Mouse (Mus musculus): ENCODE measurements around the gene Syne4. TPM values are rescaled to one million over a fixed set of nuclear protein-coding genes. Genes with fewer than 3 reads are reported as not detected.
A peak's percentile ranks its signal among the peaks of the same experiment; 100 is the strongest.

Syne4 gene
- total RNA-seq, 2 experiments from 2014 or later, result 1.8 to 2.1 TPM

- Histone ChIP-seq H3K4me3 (no peak overlapping the region), H3K27ac (no peak overlapping the region)
- intact Hi-C loops (cut with DNase I), result no loop called here
- no peak for TF ChIP-seq CTCF (IDR thresholded peaks at IDR 0.05)
- peak; percentile 72 for DNase-seq
Measured at GRCm38 (mm10) chr7:30346635-30347379, 32.2 kb downstream of the Syne4 start.

GRCm38 (mm10) chr7:30347828-30348227, 33.2 kb downstream of the Syne4 start:
- peak; percentile 67 for DNase-seq
- peak; percentile 85 for TF ChIP-seq CTCF (IDR thresholded peaks at IDR 0.05)
- Histone ChIP-seq H3K27ac (no peak overlapping the region), H3K4me3 (no peak overlapping the region)
- intact Hi-C loops (cut with DNase I), result no loop called here

- Histone ChIP-seq H3K27ac (no peak overlapping the region), H3K4me3 (no peak overlapping the region)
- peak; percentile 83 for TF ChIP-seq CTCF (IDR thresholded peaks at IDR 0.05)
- peak; percentile 57 for DNase-seq
- intact Hi-C loops (cut with DNase I), result no loop called here
Measured at GRCm38 (mm10) chr7:30353279-30353822, 38.7 kb downstream of the Syne4 start.

- intact Hi-C loops (cut with DNase I), result no loop called here
- no peak overlapping the region for H3K4me3 ChIP-seq
- TF ChIP-seq CTCF (IDR thresholded peaks at IDR 0.05), result no peak
- no peak overlapping the region for H3K27ac ChIP-seq
- no peak for DNase-seq
Measured at GRCm38 (mm10) chr7:30354059-30354458, 39.5 kb downstream of the Syne4 start.

GRCm38 (mm10) chr7:30358378-30359186, 44.0 kb downstream of the Syne4 start:
- TF ChIP-seq CTCF (IDR thresholded peaks at IDR 0.05), result no peak
- no peak overlapping the region for H3K27ac ChIP-seq
- intact Hi-C loops (cut with DNase I), result no loop called here
- no peak overlapping the region for H3K4me3 ChIP-seq
- DNase-seq, result no peak

- intact Hi-C loops (cut with DNase I), result no loop called here
- TF ChIP-seq CTCF (IDR thresholded peaks at IDR 0.05), result no peak
- Histone ChIP-seq H3K4me3 (no peak overlapping the region), H3K27ac (no peak overlapping the region)
- no peak for DNase-seq
Measured at GRCm38 (mm10) chr7:30359276-30359865, 44.8 kb downstream of the Syne4 start.

- no peak for TF ChIP-seq CTCF (IDR thresholded peaks at IDR 0.05)
- intact Hi-C loops (cut with DNase I), result no loop called here
Measured at GRCm38 (mm10) chr7:30360028-30360427, 45.4 kb downstream of the Syne4 start.

GRCm38 (mm10) chr7:30362652-30363343, 48.2 kb downstream of the Syne4 start, which contains the start of gene Lrfn3:
Gene Lrfn3, minus strand, starts transcription at chr7:30362772.
- intact Hi-C loops (cut with DNase I), result no loop called here
- DNase-seq, result peak; percentile 69

More at GRCm38 (mm10) chr7:30360028-30360427, 45.4 kb downstream of the Syne4 start:
- no peak for DNase-seq
- Histone ChIP-seq H3K27ac (no peak overlapping the region), H3K4me3 (no peak overlapping the region)

GRCm38 (mm10) chr7:30363344-30363738, 48.7 kb downstream of the Syne4 start:
- intact Hi-C loops (cut with DNase I), result no loop called here
- no peak for TF ChIP-seq CTCF (IDR thresholded peaks at IDR 0.05)
- peak overlapping the region; percentile 77 for H3K4me3 ChIP-seq

More at GRCm38 (mm10) chr7:30362652-30363343, 48.2 kb downstream of the Syne4 start, which contains the start of gene Lrfn3:
- TF ChIP-seq CTCF (IDR thresholded peaks at IDR 0.05), result no peak
- peak within 1 kb of the TSS; percentile 72 for H3K27ac ChIP-seq
- H3K4me3 ChIP-seq, result peak within 1 kb of the TSS; percentile 77

GRCm38 (mm10) chr7:30367466-30367865, 52.9 kb downstream of the Syne4 start:
- intact Hi-C loops (cut with DNase I), result no loop called here
- TF ChIP-seq CTCF (IDR thresholded peaks at IDR 0.05), result no peak
- no peak overlapping the region for H3K4me3 ChIP-seq
- no peak overlapping the region for H3K27ac ChIP-seq
- no peak for DNase-seq

More at GRCm38 (mm10) chr7:30363344-30363738, 48.7 kb downstream of the Syne4 start:
- DNase-seq, result no peak
- peak overlapping the region; percentile 72; the same call in 1 of the 2 replicates for H3K27ac ChIP-seq

Other genes starting within 250 kb of the Syne4 start
- 1 to 10 TPM; 1.3 to 2.3 TPM for gene Zfp82, start 241.9 kb upstream of the Syne4 start, total RNA-seq (2021)
- gene Gm26920, start 224.4 kb upstream of the Syne4 start, total RNA-seq (2021), result under 1 TPM in 1 of 2 experiments, not detected in 1; 0.59 TPM
- 1 to 10 TPM; 1.2 to 3.4 TPM for gene Zfp566, start 224.3 kb upstream of the Syne4 start, total RNA-seq (2021)
- gene Zfp260, start 220.0 kb upstream of the Syne4 start, total RNA-seq (2021), result 10 to 100 TPM; 33.5 to 39.2 TPM
- 1 to 10 TPM; 1.1 to 1.3 TPM for gene Zfp382, start 192.9 kb upstream of the Syne4 start, total RNA-seq (2021)
- 10 to 100 TPM; 28.5 to 32.5 TPM for gene Zfp146, start 145.1 kb upstream of the Syne4 start, total RNA-seq (2021)
- gene Cox7a1, start 130.7 kb upstream of the Syne4 start, total RNA-seq (2021), result 1,000 to 10,000 TPM in 1 of 2 experiments, 100 to 1,000 TPM in 1; 850 to 1,151 TPM
- 100 to 1,000 TPM; 178 to 186 TPM for gene Capns1, start 116.0 kb upstream of the Syne4 start, total RNA-seq (2021)
- 10 to 100 TPM; 62.1 to 68.0 TPM for gene Polr2i, start 82.9 kb upstream of the Syne4 start, total RNA-seq (2021)
- 10 to 100 TPM; 29.8 to 31.5 TPM for gene Tbcb, start 82.5 kb upstream of the Syne4 start, total RNA-seq (2021)
- not detected for gene Ovol3, start 79.1 kb upstream of the Syne4 start, total RNA-seq (2021)
- under 1 TPM in 1 of 2 experiments, not detected in 1; 0.26 TPM for gene Thap8, start 34.7 kb upstream of the Syne4 start, total RNA-seq (2021)
- 1 to 10 TPM; 1.7 to 3.0 TPM for gene Wdr62, start 34.4 kb upstream of the Syne4 start, total RNA-seq (2021)
- 1 to 10 TPM; 5.5 to 5.8 TPM for gene Clip3, start 23.1 kb upstream of the Syne4 start, total RNA-seq (2021)
- 10 to 100 TPM; 21.0 to 22.9 TPM for gene Alkbh6, start 6.1 kb upstream of the Syne4 start, total RNA-seq (2021)
- gene E130208F15Rik, start 6.9 kb downstream of the Syne4 start, total RNA-seq (2021), result under 1 TPM; 0.36 to 0.42 TPM
- 1 to 10 TPM; 5.9 to 6.9 TPM for gene Sdhaf1, start 9.1 kb downstream of the Syne4 start, total RNA-seq (2021)
- gene Lrfn3, start 48.0 kb downstream of the Syne4 start, total RNA-seq (2021), result 1 to 10 TPM; 3.8 to 4.3 TPM
- 1 to 10 TPM; 2.6 to 5.7 TPM for gene Tyrobp, start 99.0 kb downstream of the Syne4 start, total RNA-seq (2021)
- gene Hcst, start 105.0 kb downstream of the Syne4 start, total RNA-seq (2021), result not detected
- under 1 TPM; 0.11 to 0.13 TPM for gene Nfkbid, start 106.9 kb downstream of the Syne4 start, total RNA-seq (2021)
- 1 to 10 TPM in 1 of 2 experiments, under 1 TPM in 1; 0.94 to 1.2 TPM for gene Aplp1, start 130.7 kb downstream of the Syne4 start, total RNA-seq (2021)
- not detected for gene Kirrel2, start 142.9 kb downstream of the Syne4 start, total RNA-seq (2021)
- gene Nphs1, start 143.5 kb downstream of the Syne4 start, total RNA-seq (2021), result not detected
- gene Prodh2, start 178.8 kb downstream of the Syne4 start, total RNA-seq (2021), result not detected
- gene Arhgap33, start 220.3 kb downstream of the Syne4 start, total RNA-seq (2021), result under 1 TPM; 0.31 to 0.47 TPM
- gene Hspb6, start 237.4 kb downstream of the Syne4 start, total RNA-seq (2021), result 1,000 to 10,000 TPM in 1 of 2 experiments, 100 to 1,000 TPM in 1; 867 to 2,532 TPM
- 1 to 10 TPM; 5.5 to 7.3 TPM for gene Proser3, start 237.5 kb downstream of the Syne4 start, total RNA-seq (2021)
- 10 to 100 TPM in 1 of 2 experiments, 1 to 10 TPM in 1; 9.2 to 10.5 TPM for gene Lin37, start 245.0 kb downstream of the Syne4 start, total RNA-seq (2021)
- gene U2af1l4, start 248.5 kb downstream of the Syne4 start, total RNA-seq (2021), result 10 to 100 TPM; 53.8 to 62.5 TPM
- 1 to 10 TPM; 1.8 to 2.2 TPM for gene Gm49396, start 248.5 kb downstream of the Syne4 start, total RNA-seq (2021)
- gene Psenen, start 248.8 kb downstream of the Syne4 start, total RNA-seq (2021), result 100 to 1,000 TPM; 116 to 123 TPM

Data from gastrocnemius, adult 2 months (tissue).